Mouse (Mus musculus) kidney, embryonic 15.5 days (tissue): ENCODE data around the gene Ints11. TPM values are rescaled to one million over a fixed set of nuclear protein-coding genes. Genes with fewer than 3 reads are reported as not detected.

ENCODE experiments used
- ATAC-seq: fragments of 200-750 bp; cut with Nextera tagmentation; replicated peaks from 2 replicates; pipeline ENCODE4 v1.8.0; 2017; ENCODE audit warnings: moderate TSS enrichment; ENCODE audit not compliant: low FRiP score
- H3K27ac ChIP-seq: fragments of 300-500 bp; sonication (generic); 2 replicates; pipeline ENCODE4 v1.5.1; 2015; ENCODE audit warnings: mild to moderate bottlenecking, inconsistent platforms
- H3K27me3 ChIP-seq: fragments of 300-500 bp; sonication (generic); 2 replicates; pipeline ENCODE4 v1.6.1; 2015; ENCODE audit warnings: inconsistent platforms
- H3K36me3 ChIP-seq: fragments of 300-500 bp; sonication (generic); 2 replicates; pipeline ENCODE4 v1.6.1; 2015; ENCODE audit warnings: inconsistent platforms
- H3K4me1 ChIP-seq: fragments of 300-500 bp; sonication (generic); 2 replicates; pipeline ENCODE4 v1.6.1; 2015; ENCODE audit warnings: inconsistent platforms
- H3K4me2 ChIP-seq: fragments of 300-500 bp; sonication (generic); 2 replicates; pipeline ENCODE4 v1.6.1; 2015; ENCODE audit warnings: moderate library complexity, mild to moderate bottlenecking, inconsistent platforms
- H3K4me3 ChIP-seq: fragments of 300-500 bp; sonication (generic); replicated peaks from 2 replicates; pipeline ENCODE4 v1.5.1; 2015; ENCODE audit warnings: mild to moderate bottlenecking, inconsistent platforms
- H3K9ac ChIP-seq: fragments of 300-500 bp; sonication (generic); 2 replicates; pipeline ENCODE4 v1.6.1; 2015; ENCODE audit warnings: mild to moderate bottlenecking, inconsistent platforms
- H3K9me3 ChIP-seq: fragments of 300-500 bp; sonication (generic); replicated peaks from 2 replicates; pipeline ENCODE4 v1.6.1; 2016; ENCODE audit warnings: inconsistent platforms
- WGBS: fragments of 180-500 bp; shearing (Covaris S2); methylation state at CpG from one replicate; pipeline ENCODE4 v1.1.7; 2015; ENCODE audit warnings: mixed read lengths; 5-methylcytosine and 5-hydroxymethylcytosine counted together
- polyA plus RNA-seq: library from polyadenylated mRNA; unstranded; fragments of >200 nt; fragmentation: Nextera tagmentation; extraction: Ambion mirVana; gene quantifications from 2 replicates; pipeline ENCODE4 v1.2.1, GENCODE M21; 2015

Ints11 gene
- polyA plus RNA-seq, 1 experiment from 2014 or later: 78.0 TPM

- H3K4me2 ChIP-seq: no peak overlapping the region
- peaks cover 43% of the 10 kb centered on the region for H3K36me3 ChIP-seq
- H3K9me3 ChIP-seq: no peaks in the 10 kb centered on the region
- no peak overlapping the region for H3K4me3 ChIP-seq
- WGBS: 90% methylated on average over 4 of the region's 4 CpGs
- H3K27me3 ChIP-seq: no peaks in the 10 kb centered on the region
- no peak overlapping the region for H3K9ac ChIP-seq
- no peak for ATAC-seq
- no peak overlapping the region for H3K27ac ChIP-seq
- peaks cover 32% of the 10 kb centered on the region for H3K4me1 ChIP-seq
Observed at GRCm38 (mm10) chr4:155895826-155896225, 26.5 kb downstream of the Ints11 start.

GRCm38 (mm10) chr4:155896461-155896860, 27.1 kb downstream of the Ints11 start:
- Histone ChIP-seq H3K36me3 (peaks cover 50% of the 10 kb centered on the region), H3K9me3 (no peaks in the 10 kb centered on the region)

GRCm38 (mm10) chr4:155898318-155898717, 29.0 kb downstream of the Ints11 start:
- H3K4me3 ChIP-seq: no peak overlapping the region
- peaks cover 68% of the 10 kb centered on the region for H3K36me3 ChIP-seq
- WGBS: 98% methylated on average over 2 of the region's 2 CpGs
- no peak for ATAC-seq
- H3K27ac ChIP-seq: no peak overlapping the region
- H3K9ac ChIP-seq: no peak overlapping the region
- peaks cover 21% of the 10 kb centered on the region for H3K4me1 ChIP-seq
- H3K27me3 ChIP-seq: no peaks in the 10 kb centered on the region
- H3K9me3 ChIP-seq: no peaks in the 10 kb centered on the region
- H3K4me2 ChIP-seq: no peak overlapping the region

More at GRCm38 (mm10) chr4:155896461-155896860, 27.1 kb downstream of the Ints11 start:
- 96% methylated on average over 12 of the region's 12 CpGs for whole genome bisulfite sequencing
- Histone ChIP-seq H3K9ac (no peak overlapping the region), H3K4me3 (no peak overlapping the region), H3K27ac (no peak overlapping the region), H3K4me1 (peaks cover 30% of the 10 kb centered on the region), H3K4me2 (no peak overlapping the region), H3K27me3 (no peaks in the 10 kb centered on the region)
- ATAC-seq: no peak

GRCm38 (mm10) chr4:155899355-155899754, 30.0 kb downstream of the Ints11 start:
- ATAC-seq: no peak
- no peaks in the 10 kb centered on the region for H3K27me3 ChIP-seq
- no peak overlapping the region for H3K4me2 ChIP-seq
- no peak overlapping the region for H3K9ac ChIP-seq
- peaks cover 79% of the 10 kb centered on the region for H3K36me3 ChIP-seq
- H3K27ac ChIP-seq: no peak overlapping the region
- peaks cover 11% of the 10 kb centered on the region for H3K4me1 ChIP-seq
- H3K9me3 ChIP-seq: no peaks in the 10 kb centered on the region
- WGBS: 94% methylated on average over 7 of the region's 7 CpGs
- no peak overlapping the region for H3K4me3 ChIP-seq

GRCm38 (mm10) chr4:155901205-155901604, 31.9 kb downstream of the Ints11 start:
- 60% methylated on average over 3 of the region's 3 CpGs for WGBS
- H3K36me3 ChIP-seq: peaks cover 93% of the 10 kb centered on the region
- H3K9me3 ChIP-seq: no peaks in the 10 kb centered on the region
- no peaks in the 10 kb centered on the region for H3K27me3 ChIP-seq
- H3K9ac ChIP-seq: no peak overlapping the region
- no peak overlapping the region for H3K4me3 ChIP-seq
- no peak overlapping the region for H3K4me2 ChIP-seq
- H3K4me1 ChIP-seq: no peaks in the 10 kb centered on the region
- no peak for ATAC-seq
- H3K27ac ChIP-seq: no peak overlapping the region

GRCm38 (mm10) chr4:155903246-155903645, 33.9 kb downstream of the Ints11 start:
- no peak for ATAC-seq
- Histone ChIP-seq H3K27me3 (no peaks in the 10 kb centered on the region), H3K27ac (no peak overlapping the region), H3K36me3 (peaks cover 78% of the 10 kb centered on the region), H3K9me3 (no peaks in the 10 kb centered on the region), H3K9ac (no peak overlapping the region), H3K4me1 (no peaks in the 10 kb centered on the region), H3K4me2 (no peak overlapping the region), H3K4me3 (no peak overlapping the region)
- 96% methylated on average over 13 of the region's 13 CpGs for WGBS

- 94% methylated on average over 13 of the region's 13 CpGs for WGBS
- H3K4me3 ChIP-seq: no peak overlapping the region
- no peaks in the 10 kb centered on the region for H3K9me3 ChIP-seq
- ATAC-seq: no peak; the same call in 1 of the 2 replicates
- peaks cover 66% of the 10 kb centered on the region for H3K36me3 ChIP-seq
- no peaks in the 10 kb centered on the region for H3K27me3 ChIP-seq
- no peak overlapping the region for H3K9ac ChIP-seq
- no peaks in the 10 kb centered on the region for H3K4me1 ChIP-seq
- H3K27ac ChIP-seq: no peak overlapping the region
- no peak overlapping the region for H3K4me2 ChIP-seq
Observed at GRCm38 (mm10) chr4:155904318-155905102, 35.2 kb downstream of the Ints11 start.

- Histone ChIP-seq H3K27me3 (no peaks in the 10 kb centered on the region), H3K4me2 (no peak overlapping the region), H3K36me3 (peaks cover 54% of the 10 kb centered on the region), H3K27ac (no peak overlapping the region), H3K9me3 (no peaks in the 10 kb centered on the region), H3K4me3 (no peak overlapping the region), H3K4me1 (no peaks in the 10 kb centered on the region), H3K9ac (no peak overlapping the region)
- 87% methylated on average over 13 of the region's 13 CpGs for WGBS
- ATAC-seq: no peak
Observed at GRCm38 (mm10) chr4:155905634-155906033, 36.3 kb downstream of the Ints11 start.

- H3K27me3 ChIP-seq: no peaks in the 10 kb centered on the region
- no peak overlapping the region for H3K27ac ChIP-seq
- peaks cover 50% of the 10 kb centered on the region for H3K36me3 ChIP-seq
- no peak overlapping the region for H3K9ac ChIP-seq
- H3K4me3 ChIP-seq: no peak overlapping the region
- WGBS: 82% methylated on average over 9 of the region's 9 CpGs
- H3K9me3 ChIP-seq: no peaks in the 10 kb centered on the region
- no peak for ATAC-seq
- no peak overlapping the region for H3K4me2 ChIP-seq
- no peaks in the 10 kb centered on the region for H3K4me1 ChIP-seq
Observed at GRCm38 (mm10) chr4:155906125-155906524, 36.8 kb downstream of the Ints11 start.

GRCm38 (mm10) chr4:155907003-155907402, 37.7 kb downstream of the Ints11 start:
- WGBS: 67% methylated on average over 11 of the region's 11 CpGs
- no peaks in the 10 kb centered on the region for H3K4me1 ChIP-seq
- ATAC-seq: no peak
- H3K9me3 ChIP-seq: no peaks in the 10 kb centered on the region
- H3K27me3 ChIP-seq: no peaks in the 10 kb centered on the region
- H3K9ac ChIP-seq: no peak overlapping the region
- H3K27ac ChIP-seq: no peak overlapping the region
- H3K36me3 ChIP-seq: peaks cover 41% of the 10 kb centered on the region
- H3K4me2 ChIP-seq: no peak overlapping the region
- no peak overlapping the region for H3K4me3 ChIP-seq

GRCm38 (mm10) chr4:155908281-155908680, 38.9 kb downstream of the Ints11 start:
- no peak for ATAC-seq
- H3K27ac ChIP-seq: no peak overlapping the region
- H3K4me3 ChIP-seq: no peak overlapping the region
- no peak overlapping the region for H3K4me2 ChIP-seq
- no peaks in the 10 kb centered on the region for H3K27me3 ChIP-seq
- no peaks in the 10 kb centered on the region for H3K4me1 ChIP-seq
- peaks cover 28% of the 10 kb centered on the region for H3K36me3 ChIP-seq
- no peaks in the 10 kb centered on the region for H3K9me3 ChIP-seq
- H3K9ac ChIP-seq: no peak overlapping the region
- WGBS: 83% methylated on average over 7 of the region's 7 CpGs

- Histone ChIP-seq H3K4me1 (no peaks in the 10 kb centered on the region), H3K4me3 (no peak overlapping the region), H3K9me3 (no peaks in the 10 kb centered on the region), H3K36me3 (peaks cover 23% of the 10 kb centered on the region), H3K9ac (no peak overlapping the region), H3K27me3 (no peaks in the 10 kb centered on the region), H3K27ac (no peak overlapping the region), H3K4me2 (no peak overlapping the region)
- WGBS: 86% methylated on average over 4 of the region's 4 CpGs
- no peak for ATAC-seq
Observed at GRCm38 (mm10) chr4:155908751-155909150, 39.4 kb downstream of the Ints11 start.

- no peak for ATAC-seq
- no peaks in the 10 kb centered on the region for H3K36me3 ChIP-seq
- H3K9me3 ChIP-seq: no peaks in the 10 kb centered on the region
- H3K27ac ChIP-seq: no peak overlapping the region
- H3K27me3 ChIP-seq: no peaks in the 10 kb centered on the region
- 0 out of 2 replicates have a peak, but pooled peaks cover 2% of the 10 kb centered on the region for H3K4me1 ChIP-seq
- 57% methylated on average over 1 of the region's 1 CpGs for WGBS
- no peak overlapping the region for H3K9ac ChIP-seq
- no peak overlapping the region for H3K4me3 ChIP-seq
- H3K4me2 ChIP-seq: no peak overlapping the region
Observed at GRCm38 (mm10) chr4:155932031-155932430, 62.7 kb downstream of the Ints11 start.
